Mouse (Mus musculus): ENCODE results near the gene Wdr12.
A peak's percentile ranks its signal among the peaks of the same experiment; 100 is the strongest.
"Not testable (repeated sequence)": the region's sequence is repeated elsewhere in the genome, so short reads cannot be mapped to it uniquely, and the experiment has no call there.

The Wdr12 gene

DNA sequence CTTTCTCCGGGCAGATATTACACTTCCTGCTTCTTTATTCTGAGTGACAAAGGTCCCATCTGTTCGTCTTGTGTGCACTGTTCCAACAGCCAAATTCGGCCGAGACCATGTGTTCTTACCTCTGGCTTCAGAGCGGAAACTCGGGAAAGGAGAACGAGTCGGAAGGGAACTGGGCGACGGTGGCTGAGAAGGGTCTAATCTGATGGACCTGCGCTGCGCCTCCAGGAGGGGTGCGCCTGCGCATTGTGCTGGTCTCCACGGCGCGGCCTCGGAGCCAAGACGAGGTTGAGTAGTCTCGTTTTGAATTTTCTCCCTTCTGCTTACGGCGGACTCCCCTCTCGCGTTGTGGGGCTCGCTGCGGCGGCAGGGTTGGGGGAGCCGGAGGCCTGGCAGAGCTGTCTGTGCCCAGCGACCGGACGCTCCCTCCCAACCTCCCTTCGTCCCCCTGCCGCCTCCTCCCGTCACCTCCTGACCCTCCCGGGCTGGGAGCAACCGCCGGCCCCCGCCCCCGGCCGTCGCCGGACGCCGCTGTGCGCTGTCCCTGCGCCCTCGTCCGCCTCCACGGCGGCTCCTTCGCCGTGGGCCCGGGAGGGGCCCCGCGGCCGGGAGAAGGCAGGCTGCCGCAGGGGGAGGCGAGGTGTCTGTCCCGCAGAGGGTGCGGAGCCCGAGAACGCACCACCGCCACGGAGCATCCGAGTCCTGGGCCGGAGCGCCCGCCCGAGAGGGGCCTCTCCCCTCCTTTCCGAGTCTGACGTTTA is at the start of gene Wdr12, which contains the start of gene Carf:
Wdr12 (minus strand) TSS at position 622 of the 758 bp plus-strand sequence.
Carf (plus strand) TSS at position 224 of the 758 bp plus-strand sequence.
- peak; percentile 99 for DNase-seq (ENCODE audit: low read depth, low spot score)

DNA sequence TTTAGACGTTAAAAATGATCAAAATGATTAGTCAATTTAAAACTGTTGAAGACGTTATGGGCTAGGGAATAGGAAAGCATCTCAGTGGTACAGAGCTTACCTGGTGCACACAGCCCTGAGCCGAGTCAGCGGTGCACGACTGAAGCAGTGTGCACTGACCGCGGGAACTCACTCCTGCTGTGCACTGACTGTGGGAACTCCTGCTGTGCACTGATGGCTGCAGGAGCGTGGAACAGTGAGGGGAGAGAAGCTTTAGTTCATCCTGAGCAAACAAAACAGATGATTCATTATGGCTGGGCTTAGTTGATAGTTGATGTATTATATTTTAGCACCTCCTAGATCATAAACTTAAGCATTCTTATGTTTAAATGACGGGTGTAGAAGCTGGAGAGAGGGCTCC is 38.9 kb upstream of the Wdr12 start:
- DNase-seq (ENCODE audit: low read depth, low spot score), result peak; percentile 55

DNA sequence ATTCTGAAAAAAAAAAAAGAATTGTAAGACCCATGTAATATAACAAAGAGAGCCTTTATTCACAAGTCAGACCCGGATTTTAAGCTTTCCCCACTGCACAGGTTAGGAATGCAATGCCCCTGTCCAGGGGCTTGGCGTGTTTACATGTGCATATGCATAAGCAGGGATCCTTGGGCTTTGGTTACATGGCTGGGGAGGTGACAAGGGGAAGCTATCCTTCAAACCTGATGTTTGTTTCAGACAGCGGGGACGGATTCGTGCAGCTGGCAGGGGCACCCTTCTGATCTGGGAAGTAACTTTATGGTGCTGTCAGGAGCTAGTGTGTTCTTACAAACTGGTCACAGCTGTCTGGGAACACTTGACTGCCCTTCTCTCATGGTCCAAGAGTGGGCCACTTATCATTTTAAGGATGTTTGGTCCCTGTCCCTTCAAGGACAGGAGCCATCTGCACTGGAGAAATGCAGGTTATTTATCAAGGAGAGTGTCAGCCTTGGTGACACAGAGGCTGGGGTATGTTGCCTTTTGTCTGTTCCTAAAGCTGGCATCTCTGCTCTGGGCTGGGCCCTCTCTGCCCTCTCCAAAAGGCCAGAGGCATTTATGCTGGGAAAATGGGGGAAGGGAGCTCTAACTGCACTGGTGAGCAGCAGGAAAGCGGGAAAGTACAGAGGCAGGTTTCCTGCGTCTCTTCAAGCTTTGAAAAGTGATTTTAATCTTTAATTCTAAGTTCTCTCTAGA is 19.4 kb upstream of the Wdr12 start:
- DNase-seq (ENCODE audit: low read depth, low spot score), result no peak

GRCm38 (mm10) chr1:60104582-60104981 is 6.1 kb upstream of the Wdr12 start:
- DNase-seq (ENCODE audit: low read depth, low spot score), result peak; percentile 29

- DNase-seq (ENCODE audit: low read depth, low spot score), result no peak
These were observed 394 bp upstream of the Wdr12 start for GRCm38 (mm10) chr1:60098839-60099238.

DNA sequence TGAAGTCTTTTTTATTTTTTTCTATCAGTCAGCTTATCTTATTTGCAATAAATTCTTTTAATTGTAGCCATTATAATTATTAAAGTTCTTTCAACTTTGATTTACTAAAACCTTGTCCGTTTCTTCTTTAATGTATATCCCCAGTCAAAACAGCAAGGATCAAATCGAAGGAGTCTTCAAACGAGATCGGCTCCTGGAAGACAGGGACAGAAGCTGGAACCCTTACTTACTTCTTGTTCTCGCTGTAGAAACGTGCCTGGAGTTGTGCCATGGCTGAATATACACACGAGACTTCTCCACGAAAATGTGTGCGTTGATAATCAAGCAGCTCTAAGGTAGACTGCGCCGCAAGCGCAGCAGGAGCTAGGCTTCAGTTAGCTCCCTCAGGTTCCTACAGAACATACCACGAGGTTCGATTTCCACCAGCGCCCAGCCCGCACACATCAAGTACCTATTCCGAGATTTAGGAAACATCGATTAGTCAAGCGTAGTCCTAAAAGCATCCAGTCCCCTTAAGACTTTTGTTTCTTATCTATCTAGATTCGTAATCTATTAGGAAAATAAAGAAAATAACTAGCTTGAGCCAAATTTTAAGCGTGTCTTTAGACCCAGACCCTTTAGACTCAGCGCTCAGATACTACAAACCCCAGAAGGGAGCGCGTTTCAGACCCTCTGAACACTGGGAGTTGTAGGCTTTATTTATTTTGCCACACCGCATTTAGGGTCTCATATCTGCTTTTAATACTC is 995 bp downstream of the Wdr12 start:
- DNase-seq (ENCODE audit: low read depth, low spot score), result peak; percentile 91

DNA sequence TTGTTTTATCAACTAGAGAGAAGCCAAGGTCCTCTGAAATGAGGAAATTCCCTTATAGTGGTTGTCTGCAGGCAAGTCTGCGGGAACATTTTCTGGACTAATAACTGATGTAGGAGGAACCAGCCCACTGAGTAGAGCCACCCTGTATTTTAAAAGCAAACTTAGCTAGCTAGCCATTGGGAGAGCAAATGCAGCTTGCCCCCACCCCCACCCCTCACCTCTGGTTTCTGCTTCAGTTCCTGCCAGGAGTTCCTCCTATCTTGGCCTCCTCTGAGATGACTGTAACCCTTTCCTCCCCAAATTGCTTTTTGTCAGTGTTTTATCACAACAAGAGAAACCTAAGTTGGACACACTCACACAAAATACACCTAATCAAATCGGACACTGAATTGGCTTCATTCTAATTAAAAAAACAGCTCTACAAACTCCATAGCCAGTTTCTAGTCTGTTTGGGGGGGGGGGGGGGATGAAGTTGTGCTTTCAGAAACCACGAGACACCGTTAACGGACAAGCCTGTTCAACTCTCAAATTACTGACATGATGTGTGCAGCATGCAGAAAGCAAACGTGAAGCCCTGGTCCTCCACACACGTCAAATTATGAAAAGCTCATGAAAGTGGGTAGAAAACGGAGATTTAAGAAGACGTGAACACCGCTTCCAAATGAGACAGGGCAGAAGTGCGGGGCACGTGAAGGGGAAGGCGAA is 1.7 kb downstream of the Wdr12 start:
- peak; percentile 58 for DNase-seq (ENCODE audit: low read depth, low spot score)

DNA sequence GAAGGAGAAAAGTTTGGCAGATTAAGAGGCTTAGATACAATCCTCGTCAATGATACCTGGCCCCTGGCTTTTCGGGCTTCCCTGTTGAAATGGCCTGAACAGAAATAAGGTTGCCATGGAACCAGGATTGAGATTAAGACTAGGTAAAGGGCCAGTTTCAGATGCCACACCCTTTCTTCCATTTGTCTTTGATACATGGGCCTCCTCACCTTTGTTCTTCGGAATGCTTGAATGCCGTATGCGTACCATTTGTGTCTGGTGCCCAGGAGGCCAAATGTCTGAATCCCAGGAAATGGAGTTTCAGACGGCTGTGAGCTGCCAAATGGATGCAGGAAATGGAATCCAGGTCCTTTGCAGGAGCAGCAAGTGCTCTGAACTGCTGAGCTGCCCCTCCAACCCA is 22.0 kb downstream of the Wdr12 start:
- peak; percentile 72 for DNase-seq (ENCODE audit: low read depth, low spot score)

GRCm38 (mm10) chr1:60075590-60075989 is 22.9 kb downstream of the Wdr12 start:
- no peak for DNase-seq (ENCODE audit: low read depth, low spot score)

- DNase-seq (ENCODE audit: low read depth, low spot score), result no peak
These were observed 23.5 kb downstream of the Wdr12 start for GRCm38 (mm10) chr1:60074935-60075334.

- not testable (repeated sequence) for DNase-seq (ENCODE audit: low read depth, low spot score)
These were observed 27.7 kb downstream of the Wdr12 start for GRCm38 (mm10) chr1:60070725-60071124.

DNA sequence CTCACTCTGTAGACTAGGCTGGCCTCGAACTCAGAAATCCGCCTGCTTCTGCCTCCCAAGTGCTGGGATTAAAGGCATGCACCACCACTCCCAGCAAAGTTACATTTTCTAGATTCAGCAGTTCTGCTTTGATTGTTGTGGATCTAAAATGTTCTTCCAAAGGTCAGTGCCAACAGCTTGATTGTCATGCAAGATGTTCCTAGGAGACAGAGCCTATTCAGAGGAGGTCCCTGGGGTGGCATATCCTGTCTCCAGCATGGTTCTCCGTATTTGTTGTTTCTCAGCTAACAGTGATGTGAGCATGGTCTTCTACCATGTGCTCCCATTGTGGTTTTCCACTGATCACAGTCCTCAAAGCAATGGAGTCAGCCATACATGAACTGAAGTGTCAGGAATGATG is 42.1 kb downstream of the Wdr12 start:
- peak; percentile 78 for DNase-seq (ENCODE audit: low read depth, low spot score)

- peak; percentile 42 for DNase-seq (ENCODE audit: low read depth, low spot score)
These were observed 43.8 kb downstream of the Wdr12 start for GRCm38 (mm10) chr1:60054659-60055058.

- DNase-seq (ENCODE audit: low read depth, low spot score), result peak; percentile 74
These were observed 51.0 kb downstream of the Wdr12 start for GRCm38 (mm10) chr1:60047481-60047880.

DNA sequence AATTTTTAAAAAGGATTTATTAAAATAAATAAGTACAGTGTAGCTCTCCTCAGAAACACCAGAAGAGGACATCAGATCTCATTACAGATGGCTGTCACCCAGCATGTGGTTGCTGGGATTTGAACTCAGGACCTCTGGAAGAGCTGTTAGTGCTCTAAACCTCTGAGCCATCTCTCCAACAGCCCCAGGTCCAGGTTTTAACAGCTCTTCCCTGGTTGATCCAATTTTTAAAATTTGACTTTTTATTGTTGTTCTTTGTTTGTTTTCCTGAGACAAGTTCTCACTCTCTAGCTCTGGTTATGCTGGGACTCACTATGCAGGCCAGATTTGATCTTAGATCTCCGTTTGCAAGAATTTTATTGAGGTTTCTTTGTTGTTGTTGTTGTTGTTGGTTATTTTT is 53.9 kb downstream of the Wdr12 start:
- DNase-seq (ENCODE audit: low read depth, low spot score), result no peak

DNA sequence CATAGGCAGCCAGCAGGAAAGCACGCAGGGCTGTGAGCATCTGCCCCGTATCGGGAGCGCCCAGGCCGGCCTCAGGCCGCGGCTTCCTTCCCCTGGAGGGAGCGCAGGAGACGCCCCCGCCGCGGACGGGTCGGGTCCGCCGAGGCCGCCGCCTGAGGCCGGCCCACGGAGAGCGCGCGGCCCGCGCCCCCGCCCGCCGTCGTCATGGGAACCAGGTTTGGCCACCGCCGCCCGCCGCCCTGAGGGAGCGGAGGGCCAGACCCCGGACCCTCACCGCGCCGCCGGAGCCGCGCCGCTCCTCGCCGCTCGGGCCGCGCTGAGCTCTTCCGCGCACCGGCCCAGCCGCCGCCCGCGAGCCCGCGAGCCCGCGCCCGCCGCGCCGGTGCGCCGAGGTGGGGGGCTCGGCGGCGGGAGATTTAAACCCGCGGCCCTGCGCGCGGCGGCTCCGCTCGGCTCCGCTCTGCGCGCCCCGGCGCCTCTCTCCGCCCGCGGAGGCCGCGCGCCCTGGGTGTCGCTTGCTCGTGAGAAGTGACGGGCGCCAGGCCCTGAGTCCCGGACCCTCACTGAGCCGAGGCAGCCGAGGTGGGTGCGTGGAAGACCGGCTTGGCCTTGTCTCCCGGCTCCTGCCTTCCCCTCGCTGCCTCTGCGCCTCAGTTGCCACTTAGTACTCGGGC is 55.5 kb downstream of the Wdr12 start, which contains the start of gene Ica1l:
Ica1l (minus strand) TSS at position 389 of the 674 bp plus-strand sequence.
- peak; percentile 64 for DNase-seq (ENCODE audit: low read depth, low spot score)

DNA sequence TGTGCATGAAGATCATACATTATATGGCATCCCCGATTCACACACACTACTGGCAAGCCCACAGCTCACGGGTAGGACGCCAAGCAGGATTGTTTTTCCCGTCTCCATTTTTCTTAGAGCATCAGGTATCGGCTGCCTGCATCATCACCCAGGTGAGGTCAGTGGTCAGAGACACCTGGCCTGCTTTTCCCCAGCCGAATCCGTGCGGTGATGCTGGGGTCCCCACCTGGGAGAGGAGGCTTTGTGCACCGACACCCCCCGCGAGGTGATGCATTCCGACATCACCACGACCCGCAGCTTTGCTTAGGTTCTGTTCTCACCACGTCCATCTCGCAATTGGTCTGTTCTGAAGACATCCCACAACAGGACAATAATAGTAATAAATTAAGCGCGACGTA is 56.0 kb downstream of the Wdr12 start:
- no peak for DNase-seq (ENCODE audit: low read depth, low spot score)

- DNase-seq (ENCODE audit: low read depth, low spot score), result no peak
These were observed 63.4 kb downstream of the Wdr12 start for GRCm38 (mm10) chr1:60035044-60035443.

Data from ES-CJ7 (cell line).